Mouse (Mus musculus) lung, postnatal 25 days (tissue): ENCODE measurements around the gene Kcnn3.
A peak's percentile ranks its signal among the peaks of the same experiment; 100 is the strongest.

Experiments used
- DNase-seq: peaks from one replicate; pipeline ENCODE4 v3.0.0; 2022; ENCODE audit warnings: low spot score

Kcnn3 gene

DNA sequence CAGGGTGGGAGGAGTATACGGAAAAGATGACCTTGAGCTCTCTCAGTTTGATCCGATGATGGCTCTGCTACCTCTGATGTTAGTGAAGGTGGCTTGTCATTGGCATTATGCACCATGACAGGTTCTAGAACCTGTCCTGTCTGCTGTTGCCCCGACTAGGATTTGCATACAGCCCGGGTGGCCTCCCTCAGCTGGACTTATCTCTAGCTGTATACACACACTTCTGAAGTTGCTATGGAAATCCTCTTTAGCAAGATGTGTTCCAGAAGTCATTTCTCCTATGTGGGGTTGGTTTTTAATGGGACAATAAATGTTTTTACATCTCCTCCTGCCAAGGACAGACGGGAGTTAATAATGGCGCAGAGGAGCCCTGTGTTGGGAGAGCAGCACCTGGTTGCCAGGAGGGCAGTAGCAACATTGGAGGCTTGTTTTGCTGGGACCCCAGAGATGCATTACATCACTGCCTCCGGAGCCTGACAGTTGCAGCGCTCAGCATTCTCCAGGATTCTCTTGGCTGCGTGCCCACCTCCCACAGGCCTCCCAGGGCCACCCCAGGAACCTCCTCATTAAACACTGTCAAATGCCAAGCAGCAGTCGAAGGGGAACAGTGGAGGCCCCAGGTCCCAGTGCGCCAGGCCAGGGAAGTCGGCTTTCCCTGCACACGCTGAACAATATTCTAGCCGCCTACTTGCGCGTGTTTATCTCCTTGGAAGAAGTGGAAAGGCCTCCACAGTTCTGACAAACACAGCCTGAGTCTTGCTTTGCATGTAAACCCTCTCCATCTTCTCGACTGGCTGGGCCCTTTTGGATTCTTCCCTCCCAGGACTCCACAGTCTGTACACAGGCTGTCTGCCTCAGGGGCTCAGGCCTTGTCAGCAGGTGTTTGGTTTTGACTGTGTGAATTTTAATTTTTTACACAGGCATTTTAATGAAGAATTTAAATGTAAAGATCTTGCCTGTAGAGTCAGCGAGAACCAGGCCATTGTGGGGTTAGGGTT lies 93.9 kb downstream of the Kcnn3 start:
- DNase-seq: no peak

- DNase-seq: no peak
These were observed 96.9 kb downstream of the Kcnn3 start for GRCm38 (mm10) chr3:89616861-89617260.

- no peak for DNase-seq
These were observed 97.4 kb downstream of the Kcnn3 start for GRCm38 (mm10) chr3:89617360-89617759.

DNA sequence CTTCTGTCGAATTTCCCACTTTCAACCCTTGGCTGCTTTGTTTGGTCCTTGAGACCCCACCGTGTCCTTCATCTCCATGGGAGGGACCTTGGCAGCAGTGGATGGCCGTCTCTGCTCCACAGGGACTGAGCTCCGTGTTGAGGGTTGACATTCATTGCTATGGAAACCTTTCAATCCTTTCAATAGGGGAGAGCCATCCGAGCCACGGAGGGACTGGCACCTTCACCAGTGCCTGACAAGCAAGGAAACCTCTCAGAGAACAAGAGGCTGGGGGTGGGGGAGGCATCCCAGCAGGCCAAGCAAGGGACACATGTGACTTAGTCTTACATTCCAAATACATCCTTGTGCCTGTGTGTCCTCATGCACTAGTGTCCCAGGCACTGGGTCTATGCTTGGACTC lies 102.9 kb downstream of the Kcnn3 start:
- DNase-seq: no peak

DNA sequence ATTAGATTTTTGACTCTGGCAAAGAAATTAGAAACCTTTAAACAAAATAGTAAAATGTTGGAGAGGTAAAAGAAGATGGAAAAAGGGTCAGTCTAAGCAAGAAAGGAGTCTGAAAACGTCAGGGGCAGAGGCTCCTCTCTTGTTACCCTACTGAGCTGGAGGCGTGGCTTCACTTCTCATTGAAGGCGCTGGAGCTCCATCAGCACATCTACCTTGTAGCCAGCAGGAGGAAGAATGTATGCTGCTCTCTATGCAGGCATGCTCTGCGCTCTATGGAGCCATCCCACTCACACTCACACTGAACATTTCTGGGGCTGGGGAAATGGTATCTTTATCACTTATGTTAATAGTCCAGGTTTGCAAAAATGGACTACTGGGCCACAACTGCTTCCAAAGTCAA lies 103.6 kb downstream of the Kcnn3 start:
- DNase-seq: no peak

DNA sequence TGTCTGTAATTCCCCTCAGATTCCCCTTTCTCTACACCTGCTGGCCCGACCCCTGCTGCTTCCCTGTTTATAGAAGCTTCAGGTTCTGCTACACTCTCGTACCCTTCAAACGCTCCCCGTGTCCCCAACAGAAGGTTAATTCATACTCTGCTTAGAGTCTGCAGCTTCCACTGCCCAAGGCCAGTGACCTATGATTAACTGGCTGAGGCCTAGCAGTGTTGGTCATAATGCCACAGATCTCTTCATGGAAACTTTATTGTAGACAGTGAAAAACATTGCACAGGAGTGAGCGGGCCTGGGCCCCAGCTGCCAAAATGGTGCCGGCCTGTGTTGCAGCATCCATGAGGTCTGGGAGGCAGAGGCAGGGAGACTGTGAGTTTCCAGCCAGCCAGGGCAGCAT lies 104.0 kb downstream of the Kcnn3 start:
- no peak for DNase-seq

- no peak for DNase-seq
These were observed 105.0 kb downstream of the Kcnn3 start for GRCm38 (mm10) chr3:89624814-89625445.

- no peak for DNase-seq
These were observed 106.6 kb downstream of the Kcnn3 start for GRCm38 (mm10) chr3:89626556-89626955.

DNA sequence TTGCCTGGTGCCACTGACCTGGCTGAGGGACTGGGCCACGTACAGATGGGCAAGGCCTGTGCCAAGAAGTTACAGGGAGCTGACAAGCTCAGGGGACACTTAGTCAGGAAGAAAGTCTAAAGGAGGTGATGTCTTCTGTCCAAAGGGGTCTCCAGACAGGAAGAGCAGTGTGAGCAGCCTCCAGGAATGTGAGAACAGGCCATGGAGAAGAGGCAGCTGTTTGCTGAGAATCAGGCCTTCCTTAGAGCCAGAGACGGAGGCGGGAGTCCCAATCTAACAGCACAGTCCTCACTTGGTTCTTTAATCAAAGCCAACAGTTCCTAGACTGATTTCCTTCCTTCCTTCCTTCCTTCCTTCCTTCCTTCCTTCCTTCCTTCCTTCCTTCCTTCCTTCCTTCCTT lies 109.8 kb downstream of the Kcnn3 start:
- DNase-seq: no peak

- DNase-seq: peak; percentile 23
These were observed 111.8 kb downstream of the Kcnn3 start for GRCm38 (mm10) chr3:89631750-89632149.

- no peak for DNase-seq
These were observed 113.6 kb downstream of the Kcnn3 start for GRCm38 (mm10) chr3:89633531-89633930.

DNA sequence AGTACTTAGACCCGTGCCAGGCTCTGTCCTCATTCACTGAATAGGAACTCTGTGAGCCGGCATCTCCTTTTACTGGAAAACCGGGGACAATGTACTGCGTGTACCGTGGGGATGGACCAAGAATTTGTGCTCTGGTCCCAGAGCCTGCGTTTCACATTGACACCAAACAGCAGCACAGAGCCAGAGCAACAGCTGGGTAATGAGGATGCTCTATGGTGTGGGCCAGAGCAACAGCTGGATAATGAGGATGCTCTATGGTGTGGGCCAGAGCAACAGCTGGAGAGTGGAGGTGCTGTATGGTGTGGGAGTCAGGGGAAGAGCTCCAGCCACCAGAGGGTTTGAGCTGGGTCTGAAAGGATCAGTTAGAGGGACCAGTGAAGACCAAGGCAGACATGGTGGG lies 114.0 kb downstream of the Kcnn3 start:
- no peak for DNase-seq

DNA sequence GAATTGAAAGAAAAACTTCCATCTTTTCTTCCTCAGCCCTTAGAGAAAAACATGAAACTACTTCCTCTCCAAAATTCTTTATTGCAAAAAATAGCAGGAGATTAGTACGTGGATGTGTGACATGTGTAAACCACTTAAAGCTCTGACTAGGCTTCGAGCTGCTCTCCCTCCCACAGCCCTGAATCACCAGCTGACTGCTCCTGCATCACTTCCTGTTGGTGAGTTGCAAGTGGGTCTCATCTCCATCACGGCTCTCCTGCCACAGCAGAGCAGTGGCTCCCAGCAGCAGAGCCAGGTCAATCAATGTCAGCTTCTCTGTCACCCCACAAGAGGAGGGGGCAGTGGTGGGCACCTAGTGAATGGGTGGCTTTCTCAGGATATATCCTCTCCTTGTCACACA lies 120.8 kb downstream of the Kcnn3 start:
- no peak for DNase-seq

- DNase-seq: no peak
These were observed 123.4 kb downstream of the Kcnn3 start for GRCm38 (mm10) chr3:89643391-89643790.

DNA sequence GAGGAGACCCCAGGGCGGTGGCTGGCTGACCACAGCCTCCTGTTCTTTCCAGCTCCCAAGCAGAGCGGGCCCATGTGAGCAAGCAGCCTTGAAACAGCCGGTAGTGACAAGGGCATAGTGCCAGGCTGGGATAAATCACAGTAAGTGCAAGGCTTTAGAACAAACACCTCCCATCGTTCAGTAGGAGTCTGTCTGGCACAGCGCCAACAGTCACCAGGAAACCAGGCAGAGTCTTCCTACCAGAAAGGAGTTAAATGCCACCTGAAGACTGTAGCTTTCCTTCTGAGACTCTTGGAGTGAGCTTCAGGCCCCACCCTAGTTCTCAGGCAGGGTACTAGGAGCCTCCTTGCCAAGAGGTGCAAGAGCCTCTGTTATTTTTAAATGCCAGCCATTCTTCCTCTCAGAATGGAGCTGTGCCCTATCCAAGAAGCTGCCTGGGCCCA lies 126.9 kb downstream of the Kcnn3 start:
- DNase-seq: peak; percentile 20

DNA sequence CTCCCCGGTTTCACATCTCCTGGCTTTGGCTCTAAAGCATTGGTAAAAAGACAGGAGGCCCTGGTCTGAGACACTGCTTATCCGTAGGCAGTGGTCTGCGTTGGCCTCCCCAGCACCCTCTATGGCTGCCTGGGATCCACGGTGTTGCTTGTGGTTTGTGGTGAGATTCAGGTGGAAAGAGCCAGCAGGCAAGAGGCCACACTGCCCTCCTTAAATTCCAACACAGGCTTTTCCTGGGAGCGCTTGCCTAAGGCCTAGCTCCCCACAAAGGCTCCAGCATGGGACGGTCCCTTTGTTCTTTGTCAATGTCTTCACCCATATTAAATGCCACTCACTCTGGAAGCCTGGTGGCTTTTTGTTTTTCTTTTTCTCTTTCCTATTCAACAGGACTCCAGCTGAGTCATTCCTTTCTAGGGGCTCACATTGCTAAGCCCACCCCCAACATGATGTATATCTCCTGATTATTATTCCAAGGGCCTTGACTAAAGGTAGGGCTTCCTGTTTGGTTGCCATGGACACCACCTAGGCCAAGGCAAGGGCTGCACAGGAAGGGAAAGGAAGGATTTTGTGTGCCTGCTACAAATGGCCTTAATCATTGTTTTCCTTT lies 127.4 kb downstream of the Kcnn3 start:
- no peak for DNase-seq

GRCm38 (mm10) chr3:89649890-89650289 lies 129.9 kb downstream of the Kcnn3 start:
- DNase-seq: no peak

DNA sequence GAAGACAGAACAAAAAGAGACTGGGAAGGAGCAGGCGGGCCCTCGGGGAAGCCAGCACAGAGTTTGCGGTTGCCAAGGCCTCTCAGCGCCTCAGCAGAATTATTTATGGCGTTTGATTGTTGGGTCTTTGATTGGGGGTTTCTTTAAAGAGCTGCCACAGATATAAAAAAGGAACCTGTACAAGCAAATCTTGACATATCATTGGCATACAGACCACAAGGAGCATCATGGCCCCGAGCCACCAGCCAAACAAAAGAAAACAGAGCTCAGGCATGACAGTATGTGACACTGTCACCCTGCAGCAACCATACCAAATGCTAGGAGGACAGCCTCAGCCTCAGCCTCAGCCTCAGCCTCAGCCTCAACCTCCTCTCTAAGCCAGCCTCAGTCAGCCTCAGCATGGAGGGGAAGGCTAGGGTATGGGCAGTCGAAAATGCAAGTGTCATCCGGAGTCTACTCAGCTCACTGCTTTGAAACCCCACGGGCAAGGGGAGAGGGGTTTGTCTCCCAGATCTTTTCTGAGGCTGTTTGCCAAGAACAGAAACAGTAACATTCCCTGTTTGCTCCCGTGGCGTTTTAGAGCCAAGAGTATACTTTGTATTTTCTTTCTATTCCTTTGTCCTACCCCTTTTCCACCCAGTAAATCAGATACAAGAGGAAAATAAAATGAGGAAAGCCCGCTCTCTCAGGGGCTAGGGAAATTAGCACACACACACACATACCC lies 133.4 kb downstream of the Kcnn3 start:
- no peak for DNase-seq

- no peak for DNase-seq
These were observed 137.1 kb downstream of the Kcnn3 start for GRCm38 (mm10) chr3:89657092-89657491.

DNA sequence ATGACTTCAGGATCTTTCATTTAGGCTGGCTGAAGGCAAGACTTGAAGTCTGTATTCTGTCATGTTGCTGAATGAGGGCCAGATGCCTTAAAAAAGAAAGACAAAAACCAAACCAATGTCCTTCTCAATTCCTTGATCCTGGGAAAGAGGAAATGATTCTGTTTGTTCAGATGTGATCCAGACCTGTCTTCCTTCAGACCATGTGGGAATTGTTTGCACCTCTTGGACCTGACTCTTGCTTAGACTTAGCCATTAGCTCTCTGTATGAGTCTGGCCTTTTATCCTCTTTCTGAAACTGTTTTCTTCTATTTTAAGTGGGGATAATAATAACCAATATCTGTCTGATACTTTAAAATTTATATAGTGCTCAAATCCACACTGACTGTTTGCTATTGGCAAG lies 138.5 kb downstream of the Kcnn3 start:
- no peak for DNase-seq

GRCm38 (mm10) chr3:89659938-89660620 lies 140.1 kb downstream of the Kcnn3 start:
- no peak for DNase-seq

DNA sequence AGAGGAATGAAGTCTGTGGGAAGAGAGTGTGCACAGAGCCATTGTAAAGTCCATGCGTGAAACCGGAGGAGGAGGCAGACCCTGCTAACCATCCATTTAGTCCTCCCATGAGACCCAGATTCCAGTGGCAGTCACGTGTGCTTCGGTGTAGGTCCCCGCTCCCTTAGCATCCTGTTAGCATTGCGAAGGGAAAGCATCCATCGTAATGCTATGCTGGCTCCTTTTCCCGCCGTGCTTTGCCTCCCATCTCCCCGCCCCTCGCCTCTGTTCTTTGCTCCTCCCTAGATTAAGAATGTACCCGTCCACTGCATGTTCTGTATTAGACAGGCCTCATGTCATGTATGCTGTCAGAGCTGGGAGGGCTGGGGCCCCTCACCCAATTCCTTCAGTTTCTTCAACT lies 144.8 kb downstream of the Kcnn3 start:
- DNase-seq: no peak
